Mouse (Mus musculus): ENCODE measurements around the gene Tfpi.

DNA sequence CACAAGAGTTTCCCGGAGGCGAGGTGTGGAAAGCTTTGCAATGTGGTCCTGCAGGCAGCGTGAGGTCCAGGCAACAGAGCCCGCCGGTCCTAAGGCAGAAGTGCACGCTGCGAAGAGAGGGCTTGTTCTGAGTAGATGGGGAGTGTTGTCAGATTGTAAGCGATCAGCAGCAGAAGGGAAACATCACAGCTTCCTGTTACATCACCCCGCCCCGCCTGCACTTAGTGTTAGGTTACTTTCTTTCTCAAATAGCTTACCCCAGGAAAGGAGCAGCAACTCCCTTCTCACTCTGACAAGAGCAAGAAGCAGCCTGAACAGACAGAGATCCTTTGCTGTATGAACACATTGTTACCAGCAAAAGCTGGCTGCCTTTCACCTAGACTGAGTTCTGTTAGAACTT, 51.4 kb downstream of the Tfpi start, which contains the start of gene Calcrl:
- no peak for TF ChIP-seq CTCF (IDR thresholded peaks at IDR 0.05; ENCODE audit: control insufficient read depth, insufficient read depth, insufficient read length)
- peak; percentile 31 for TF ChIP-seq MAX (IDR thresholded peaks at IDR 0.05)
- peak; percentile 65 for TF ChIP-seq CEBPB (IDR thresholded peaks at IDR 0.05; ENCODE audit: low read depth)
- TF ChIP-seq MYOD1 (IDR thresholded peaks at IDR 0.05; ENCODE audit: control insufficient read depth, insufficient read length, low read depth): no peak
